Mouse (Mus musculus) cerebellum, adult 2 months (tissue): ENCODE measurements around the gene Ddx23.

Experiments used
- CTCF ChIP-seq: fragments of 200-500 bp; IDR thresholded peaks from 2 replicates; pipeline ENCODE4 v1.5.1; 2011; ENCODE audit warnings: low read depth, mild to moderate bottlenecking, control low read depth, low read length, moderate library complexity, borderline replicate concordance; ENCODE audit not compliant: insufficient read depth
- POLR2A ChIP-seq: fragments of 200-500 bp; IDR thresholded peaks from 2 replicates; pipeline ENCODE4 v1.6.1; 2011; ENCODE audit warnings: low read length, control low read depth, borderline replicate concordance; ENCODE audit not compliant: insufficient read depth

- TF ChIP-seq CTCF (no peak), POLR2A (no peak)
These were observed 28.7 kb downstream of the Ddx23 start for GRCm38 (mm10) chr15:98633822-98634470.
